In genomic region chr7:30421890-30422435, GRCm38 (mm10) we compare ENCODE assay signal across 8 mouse cellular contexts. TPM values are rescaled to one million over a fixed set of nuclear protein-coding genes. Genes with fewer than 3 reads are reported as not detected.
DNase-seq lines count a peak whose midpoint lies in the region; ATAC-seq lines count a peak whose summit lies in the region.

No protein-coding gene starts in this region.

- H3K4me2 ChIP-seq in hindbrain, embryonic 16.5 days (ENCODE audit: low read length): peak overlapping the region; percentile 99

- H3K36me3 ChIP-seq in hindbrain, embryonic 16.5 days (ENCODE audit: control insufficient read depth, insufficient read depth, low read length): peaks cover 8% of the 10 kb centered on the region; the same call in 1 of the 2 replicates

- H3K9ac ChIP-seq in hindbrain, embryonic 16.5 days (ENCODE audit: low read depth, low read length): peak overlapping the region; percentile 77

- WGBS in hindbrain, embryonic 16.5 days: under 1% methylated on average over 45 of the region's 45 CpGs

- H3K4me1 ChIP-seq in hindbrain, embryonic 16.5 days (ENCODE audit: control insufficient read depth, insufficient read depth, low read depth, low read length): peaks cover 11% of the 10 kb centered on the region

- peak; percentile 88 for ATAC-seq in hindbrain, embryonic 16.5 days

- no peaks in the 10 kb centered on the region for H3K27me3 ChIP-seq in hindbrain, embryonic 16.5 days (replicated peaks; ENCODE audit: control insufficient read depth, insufficient read depth, low read length)

- peak overlapping the region; percentile 67 for H3K4me3 ChIP-seq in hindbrain, embryonic 16.5 days (ENCODE audit: low read length)

- no peaks in the 10 kb centered on the region for H3K9me3 ChIP-seq in hindbrain, embryonic 16.5 days (ENCODE audit: control insufficient read depth, low read length)

- peak; percentile 81 for DNase-seq in WW6 (ENCODE audit: low read depth, low spot score)
- DNase-seq in cerebellum, postnatal 36 days: peak; percentile 94 to 96
- peak; percentile 93 to 96 for DNase-seq in frontal cortex, postnatal 36 days (ENCODE audit: low spot score in 2 of 2)
- DNase-seq in left cerebral cortex, adult 11 months (ENCODE audit: low spot score): peak; percentile 88
- peak; percentile 93 for DNase-seq in lung, postnatal 36 days
- peak; percentile 85 for DNase-seq in retina, embryonic 14.5 days (ENCODE audit: low spot score)
- peak; percentile 93 to 96 for DNase-seq in thymus, postnatal 36 days

- peak overlapping the region; percentile 62 for H3K27ac ChIP-seq in hindbrain, embryonic 16.5 days (ENCODE audit: low read depth, low read length)

RNA-seq across cellular contexts. Expression of gene Nfkbid, which starts 0.4 kb away (rescaled TPM):
- 2.5 and 2.9 TPM in 2 replicates for polyA plus RNA-seq in hindbrain, embryonic 16.5 days (2015; fragmentation: Nextera tagmentation; extraction: Ambion mirVana)

RNA-seq across cellular contexts. Expression of gene Hcst, which starts 2.3 kb away (rescaled TPM):
- 0.95 and 0.97 TPM in 2 replicates for polyA plus RNA-seq in hindbrain, embryonic 16.5 days (2015; fragmentation: Nextera tagmentation; extraction: Ambion mirVana)

RNA-seq across cellular contexts. Expression of gene Tyrobp, which starts 8.4 kb away (rescaled TPM):
- polyA plus RNA-seq in hindbrain, embryonic 16.5 days (2015; fragmentation: Nextera tagmentation; extraction: Ambion mirVana): 29.7 and 31.5 TPM in 2 replicates

RNA-seq across cellular contexts. Expression of gene Aplp1, which starts 23.4 kb away (rescaled TPM):
- polyA plus RNA-seq in hindbrain, embryonic 16.5 days (2015; fragmentation: Nextera tagmentation; extraction: Ambion mirVana): 742 and 752 TPM in 2 replicates

RNA-seq across cellular contexts. Expression of gene Kirrel2, which starts 35.5 kb away (rescaled TPM):
- polyA plus RNA-seq in hindbrain, embryonic 16.5 days (2015; fragmentation: Nextera tagmentation; extraction: Ambion mirVana): 3.0 and 4.2 TPM in 2 replicates

Comparison
In these comparisons a context has a peak if more than half of its experiments do, and no peak if none do; other contexts are left out.
1. Peak in every context shown above with its lines: DNase-seq, ATAC-seq, H3K4me3 ChIP-seq and H3K27ac ChIP-seq.